Mouse (Mus musculus) stomach, postnatal 0 days (tissue): ENCODE measurements around the gene Pde9a.

Source experiments
- CTCF ChIP-seq: IDR thresholded peaks from 2 replicates; pipeline ENCODE4 v1.5.1; 2016; ENCODE audit warnings: antibody characterized with exemption, low read depth, mild to moderate bottlenecking, moderate library complexity
- EP300 ChIP-seq: optimal IDR thresholded peaks from 2 replicates; pipeline ENCODE3; 2016; ENCODE audit warnings: antibody characterized with exemption

- TF ChIP-seq CTCF (no peak), EP300 (no peak)
These were observed 117.3 kb downstream of the Pde9a start for GRCm38 (mm10) chr17:31503337-31503736.
